Mouse (Mus musculus) bone marrow macrophage, adult 2 months (primary cell): Measurements from ENCODE around the gene Naa40.

Experiments used
- CTCF ChIP-seq: IDR thresholded peaks from 2 replicates; pipeline ENCODE4 v1.5.1; 2012; ENCODE audit warnings: low read depth, mild to moderate bottlenecking, low read length, moderate library complexity
- POLR2A ChIP-seq: IDR thresholded peaks from 2 replicates; pipeline ENCODE4 v1.6.1; 2012; ENCODE audit warnings: mild to moderate bottlenecking, low read depth, low read length, borderline replicate concordance

- TF ChIP-seq POLR2A (no peak), CTCF (no peak)
Measured at GRCm38 (mm10) chr19:7286563-7287315, 45.8 kb upstream of the Naa40 start.
